Mouse (Mus musculus): ENCODE results near the gene Zfp280b.

- no peak for TF ChIP-seq CTCF (IDR thresholded peaks at IDR 0.05; ENCODE audit: low read depth, low read length)
- no peak for TF ChIP-seq POLR2A (IDR thresholded peaks at IDR 0.05; ENCODE audit: extremely low read depth, insufficient read depth, low read length)
Measured at GRCm38 (mm10) chr10:76021728-76022127, 10.7 kb upstream of the Zfp280b start.
